Mouse (Mus musculus) lung, embryonic 14.5 days (tissue): ENCODE measurements around the gene Tns1. TPM values are rescaled to one million over a fixed set of nuclear protein-coding genes. Genes with fewer than 3 reads are reported as not detected.
A peak's percentile ranks its signal among the peaks of the same experiment; 100 is the strongest.

Source experiments
- ATAC-seq: fragments of 200-750 bp; cut with Nextera tagmentation; 2 replicates; pipeline ENCODE4 v1.8.0; 2017; ENCODE audit warnings: mild to moderate bottlenecking, moderate TSS enrichment, moderate library complexity; ENCODE audit not compliant: insufficient read depth
- DNase-seq: peaks from one replicate; pipeline ENCODE4 v3.0.0-alpha.2; 2015
- H3K27ac ChIP-seq: fragments of 300-500 bp; sonication (generic); 2 replicates; pipeline ENCODE4 v1.5.1; 2014; ENCODE audit warnings: low read depth, mild to moderate bottlenecking, moderate library complexity
- H3K27me3 ChIP-seq: fragments of 300-500 bp; sonication (generic); 2 replicates; pipeline ENCODE4 v1.6.1; 2014; ENCODE audit warnings: low read length, control low read depth; ENCODE audit not compliant: insufficient read depth
- H3K36me3 ChIP-seq: fragments of 300-500 bp; sonication (generic); 2 replicates; pipeline ENCODE4 v1.6.1; 2014; ENCODE audit warnings: control low read depth; ENCODE audit not compliant: insufficient read depth
- H3K4me1 ChIP-seq: fragments of 300-500 bp; sonication (generic); 2 replicates; pipeline ENCODE4 v1.6.1; 2014; ENCODE audit warnings: antibody characterized with exemption, control low read depth; ENCODE audit not compliant: insufficient read depth
- H3K4me2 ChIP-seq: fragments of 300-500 bp; sonication (generic); 2 replicates; pipeline ENCODE4 v1.6.1; 2014; ENCODE audit warnings: mild to moderate bottlenecking
- H3K4me3 ChIP-seq: fragments of 300-500 bp; sonication (generic); 2 replicates; pipeline ENCODE4 v1.5.1; 2014; ENCODE audit warnings: low read depth, low read length
- H3K9ac ChIP-seq: fragments of 300-500 bp; sonication (generic); 2 replicates; pipeline ENCODE4 v1.6.1; 2014
- H3K9me3 ChIP-seq: fragments of 300-500 bp; sonication (generic); 2 replicates; pipeline ENCODE4 v1.6.1; 2016; ENCODE audit warnings: low read depth, low read length, control low read depth
- CTCF ChIP-seq: IDR thresholded peaks from 2 replicates; pipeline ENCODE4 v1.5.1; 2016; ENCODE audit warnings: antibody characterized with exemption, low read depth
- WGBS: fragments of 180-500 bp; shearing (Covaris S2); extraction: QIAGEN DNeasy Blood & Tissue Kit; methylation state at CpG from one replicate; pipeline ENCODE4 v1.1.7; 2014; 5-methylcytosine and 5-hydroxymethylcytosine counted together
- polyA plus RNA-seq: library from polyadenylated mRNA; unstranded; fragments of >200 nt; fragmentation: Nextera tagmentation; extraction: Ambion mirVana; gene quantifications from 2 replicates; pipeline ENCODE4 v1.2.1, GENCODE M21; 2014

The Tns1 gene
- polyA plus RNA-seq, 1 experiment from 2014 or later: 95.2 TPM

- H3K27me3 ChIP-seq: no peaks in the 10 kb centered on the region
- 64% methylated on average over 4 of the region's 4 CpGs for WGBS
- H3K4me1 ChIP-seq: no peaks in the 10 kb centered on the region
- DNase-seq (no peak), ATAC-seq (no peak)
- no peaks in the 10 kb centered on the region for H3K9me3 ChIP-seq
- no peak overlapping the region for H3K4me3 ChIP-seq
- H3K27ac ChIP-seq: no peak overlapping the region
- H3K36me3 ChIP-seq: peaks cover 82% of the 10 kb centered on the region
- no peak overlapping the region for H3K9ac ChIP-seq
- no peak overlapping the region for H3K4me2 ChIP-seq
- TF ChIP-seq CTCF: no peak
Measured at GRCm38 (mm10) chr1:73985611-73986010, 138.6 kb downstream of the Tns1 start.

GRCm38 (mm10) chr1:73979214-73979613 lies 145.0 kb downstream of the Tns1 start:
- ATAC-seq (no peak), DNase-seq (no peak)
- H3K4me1 ChIP-seq: no peaks in the 10 kb centered on the region
- H3K4me3 ChIP-seq: no peak overlapping the region
- no peaks in the 10 kb centered on the region for H3K9me3 ChIP-seq
- 70% methylated on average over 3 of the region's 3 CpGs for WGBS
- peaks cover 85% of the 10 kb centered on the region for H3K36me3 ChIP-seq
- TF ChIP-seq CTCF: no peak
- no peak overlapping the region for H3K27ac ChIP-seq
- no peaks in the 10 kb centered on the region for H3K27me3 ChIP-seq
- peak overlapping the region; percentile 17; the same call in 1 of the 2 replicates for H3K9ac ChIP-seq
- no peak overlapping the region for H3K4me2 ChIP-seq

GRCm38 (mm10) chr1:73978576-73978975 lies 145.7 kb downstream of the Tns1 start:
- no peak overlapping the region for H3K27ac ChIP-seq
- WGBS: 81% methylated on average over 1 of the region's 1 CpGs
- peaks cover 84% of the 10 kb centered on the region for H3K36me3 ChIP-seq
- H3K4me2 ChIP-seq: no peak overlapping the region
- H3K9me3 ChIP-seq: no peaks in the 10 kb centered on the region
- no peaks in the 10 kb centered on the region for H3K4me1 ChIP-seq
- ATAC-seq (no peak), DNase-seq (no peak)
- no peak for TF ChIP-seq CTCF
- H3K4me3 ChIP-seq: no peak overlapping the region
- no peaks in the 10 kb centered on the region for H3K27me3 ChIP-seq
- no peak overlapping the region for H3K9ac ChIP-seq

GRCm38 (mm10) chr1:73973992-73974391 lies 150.3 kb downstream of the Tns1 start:
- Histone ChIP-seq H3K4me1 (peaks cover 9% of the 10 kb centered on the region), H3K4me3 (no peak overlapping the region), H3K4me2 (no peak overlapping the region), H3K9ac (no peak overlapping the region), H3K36me3 (peaks cover 66% of the 10 kb centered on the region), H3K9me3 (no peaks in the 10 kb centered on the region), H3K27ac (no peak overlapping the region; the same call in 1 of the 2 replicates), H3K27me3 (no peaks in the 10 kb centered on the region)
- DNase-seq (no peak), ATAC-seq (no peak)
- 78% methylated on average over 9 of the region's 9 CpGs for WGBS
- no peak for TF ChIP-seq CTCF

GRCm38 (mm10) chr1:73972726-73973125 lies 151.5 kb downstream of the Tns1 start:
- H3K9ac ChIP-seq: no peak overlapping the region

GRCm38 (mm10) chr1:73970161-73970730 lies 154.0 kb downstream of the Tns1 start:
- no peak overlapping the region for H3K4me2 ChIP-seq

More at GRCm38 (mm10) chr1:73972726-73973125, 151.5 kb downstream of the Tns1 start:
- H3K36me3 ChIP-seq: peaks cover 62% of the 10 kb centered on the region
- TF ChIP-seq CTCF: no peak
- DNase-seq (no peak), ATAC-seq (no peak)
- H3K4me1 ChIP-seq: peaks cover 19% of the 10 kb centered on the region
- no peak overlapping the region for H3K4me2 ChIP-seq
- H3K27ac ChIP-seq: peak overlapping the region; percentile 1; the same call in 1 of the 2 replicates
- H3K4me3 ChIP-seq: no peak overlapping the region
- H3K27me3 ChIP-seq: no peaks in the 10 kb centered on the region
- WGBS: 50% methylated on average over 5 of the region's 5 CpGs
- H3K9me3 ChIP-seq: no peaks in the 10 kb centered on the region

GRCm38 (mm10) chr1:73968712-73969511 lies 155.3 kb downstream of the Tns1 start:
- ATAC-seq: peak; percentile 39; the same call in 1 of the 2 replicates
- no peak for TF ChIP-seq CTCF
- Histone ChIP-seq H3K27ac (peak overlapping the region; percentile 48; the same call in 1 of the 2 replicates), H3K4me3 (no peak overlapping the region), H3K4me1 (peaks cover 28% of the 10 kb centered on the region), H3K36me3 (peaks cover 36% of the 10 kb centered on the region; the same call in 1 of the 2 replicates), H3K4me2 (no peak overlapping the region; the same call in 1 of the 2 replicates), H3K27me3 (no peaks in the 10 kb centered on the region), H3K9ac (no peak overlapping the region), H3K9me3 (no peaks in the 10 kb centered on the region)
- WGBS: 12% methylated on average over 13 of the region's 13 CpGs
- peak; percentile 77 for DNase-seq

More at GRCm38 (mm10) chr1:73970161-73970730, 154.0 kb downstream of the Tns1 start:
- H3K36me3 ChIP-seq: peaks cover 41% of the 10 kb centered on the region
- H3K4me3 ChIP-seq: no peak overlapping the region
- DNase-seq (no peak), ATAC-seq (no peak)
- no peak overlapping the region for H3K9ac ChIP-seq
- no peak for TF ChIP-seq CTCF
- H3K9me3 ChIP-seq: no peaks in the 10 kb centered on the region
- 14% methylated on average over 5 of the region's 5 CpGs for WGBS
- H3K27me3 ChIP-seq: no peaks in the 10 kb centered on the region
- peak overlapping the region; percentile 16; the same call in 1 of the 2 replicates for H3K27ac ChIP-seq
- peaks cover 23% of the 10 kb centered on the region for H3K4me1 ChIP-seq
